Mouse (Mus musculus) small intestine, adult 2 months (tissue): ENCODE results near the gene Trappc5.

Experiments
- CTCF ChIP-seq: fragments of 200-500 bp; IDR thresholded peaks from 2 replicates; pipeline ENCODE4 v1.5.1; 2012; ENCODE audit warnings: low read depth, mild to moderate bottlenecking, control low read depth, inconsistent platforms, low read length, moderate library complexity, mixed read lengths; ENCODE audit not compliant: insufficient replicate concordance, insufficient read length; ENCODE audit errors: extremely low read depth
- POLR2A ChIP-seq: fragments of 200-500 bp; IDR thresholded peaks from 2 replicates; pipeline ENCODE4 v1.6.1; 2012; ENCODE audit warnings: low read depth, mild to moderate bottlenecking, control low read depth, inconsistent platforms, low read length, moderate library complexity

DNA sequence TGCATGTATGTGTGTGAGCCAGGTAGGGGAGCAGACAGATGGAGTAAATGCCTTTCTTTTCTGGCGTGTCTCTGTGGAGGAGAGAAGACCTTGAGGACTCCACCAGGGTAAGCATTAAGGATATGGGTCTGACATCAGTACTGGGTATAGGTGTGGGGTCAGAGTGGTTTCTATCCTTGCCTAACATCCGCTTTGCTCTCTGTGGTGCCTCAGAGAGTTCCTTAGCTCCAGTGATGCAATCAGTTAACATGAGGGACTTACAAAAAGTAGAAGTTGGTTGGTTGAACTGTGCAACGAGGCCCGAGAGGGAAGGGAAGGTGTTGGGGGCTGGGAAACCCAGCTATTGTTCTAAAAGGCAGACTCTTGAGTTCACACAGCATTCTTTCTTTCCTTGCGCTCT lies 11.7 kb upstream of the Trappc5 start:
- TF ChIP-seq POLR2A (no peak), CTCF (no peak)
